Mouse (Mus musculus): ENCODE measurements around the gene Hist2h2bb.
"Not testable (repeated sequence)": the region's sequence is repeated elsewhere in the genome, so short reads cannot be mapped to it uniquely, and the experiment has no call there.

Gene Hist2h2bb

GRCm38 (mm10) chr3:96239949-96240798 is 29.4 kb upstream of the Hist2h2bb start, which contains the start of gene Hist2h2aa2:
Gene Hist2h2aa2 (minus strand): TSS chr3:96240276.
- peak; percentile 95 for DNase-seq

- no peak for DNase-seq
These were observed 28.8 kb upstream of the Hist2h2bb start for GRCm38 (mm10) chr3:96240799-96241197.

GRCm38 (mm10) chr3:96243921-96244572 is 25.5 kb upstream of the Hist2h2bb start:
- DNase-seq, result peak; percentile 47

GRCm38 (mm10) chr3:96245003-96245886 is 24.3 kb upstream of the Hist2h2bb start, which contains the start of gene Hist2h2aa1:
Gene Hist2h2aa1 (plus strand): TSS chr3:96245497.
- peak; percentile 86 for DNase-seq

- not testable (repeated sequence) for DNase-seq
These were observed 23.5 kb upstream of the Hist2h2bb start for GRCm38 (mm10) chr3:96246018-96246417.

- not testable (repeated sequence) for DNase-seq
These were observed 23.1 kb upstream of the Hist2h2bb start, which contains the start of gene Hist2h3c1 for GRCm38 (mm10) chr3:96246427-96246856. Gene Hist2h3c1 (plus strand): TSS chr3:96246685.

GRCm38 (mm10) chr3:96247356-96248140 is 22.0 kb upstream of the Hist2h2bb start:
- no peak for DNase-seq

GRCm38 (mm10) chr3:96248141-96249033 is 21.2 kb upstream of the Hist2h2bb start:
- no peak for DNase-seq

- peak; percentile 38 for DNase-seq
These were observed 20.6 kb upstream of the Hist2h2bb start for GRCm38 (mm10) chr3:96249034-96249345.

- no peak for DNase-seq
These were observed 18.7 kb upstream of the Hist2h2bb start for GRCm38 (mm10) chr3:96250890-96251289.

GRCm38 (mm10) chr3:96251787-96252186 is 17.8 kb upstream of the Hist2h2bb start:
- DNase-seq, result no peak

GRCm38 (mm10) chr3:96254683-96255355 is 14.7 kb upstream of the Hist2h2bb start:
- DNase-seq, result no peak

GRCm38 (mm10) chr3:96255926-96256593 is 13.5 kb upstream of the Hist2h2bb start:
- DNase-seq, result no peak

GRCm38 (mm10) chr3:96257190-96257589 is 12.4 kb upstream of the Hist2h2bb start:
- DNase-seq, result no peak

GRCm38 (mm10) chr3:96260220-96260619 is 9.3 kb upstream of the Hist2h2bb start:
- no peak for DNase-seq

GRCm38 (mm10) chr3:96261623-96262022 is 7.9 kb upstream of the Hist2h2bb start:
- DNase-seq, result no peak

GRCm38 (mm10) chr3:96262216-96262875 is 7.2 kb upstream of the Hist2h2bb start:
- DNase-seq, result peak; percentile 56

GRCm38 (mm10) chr3:96262979-96263550 is 6.5 kb upstream of the Hist2h2bb start, which contains the start of gene Hist2h4:
Gene Hist2h4 (minus strand): TSS chr3:96263311.
- peak; percentile 95 for DNase-seq

Measured in thymus, postnatal 14 days (tissue).